Comparison of ENCODE assay signal across 8 mouse cellular contexts in genomic region chr4:132515369-132516155, GRCm38 (mm10). TPM values are rescaled to one million over a fixed set of nuclear protein-coding genes. Genes with fewer than 3 reads are reported as not detected.
A peak's percentile ranks its signal among the peaks of the same experiment; 100 is the strongest.
DNase-seq lines count a peak whose midpoint lies in the region; ATAC-seq lines count a peak whose summit lies in the region.

No protein-coding gene starts in this region.

- H3K27ac ChIP-seq in forebrain, embryonic 10.5 days: peak overlapping the region; percentile 69
- H3K27ac ChIP-seq in heart, embryonic 16.5 days (ENCODE audit: low read length): peak overlapping the region; percentile 91
- peak overlapping the region; percentile 92 for H3K27ac ChIP-seq in liver, embryonic 15.5 days (replicated peaks)
- H3K27ac ChIP-seq in neural tube, embryonic 12.5 days: no peak overlapping the region

- peak overlapping the region; percentile 93 for H3K4me2 ChIP-seq in heart, embryonic 16.5 days (ENCODE audit: low read depth, low read length)
- H3K4me2 ChIP-seq in liver, embryonic 15.5 days: peak overlapping the region; percentile 89
- peak overlapping the region; percentile 92 for H3K4me2 ChIP-seq in neural tube, embryonic 12.5 days (replicated peaks)

- peak; percentile 94 for ATAC-seq in heart, embryonic 16.5 days (replicated peaks; ENCODE audit: extremely low read depth, insufficient read depth, low FRiP score)
- ATAC-seq in liver, embryonic 15.5 days (ENCODE audit: insufficient read depth): peak; percentile 88
- ATAC-seq in neural tube, embryonic 12.5 days (ENCODE audit: low FRiP score, low read depth): peak; percentile 94

- peaks cover 25% of the 10 kb centered on the region for H3K4me1 ChIP-seq in forebrain, embryonic 10.5 days
- H3K4me1 ChIP-seq in heart, embryonic 16.5 days (ENCODE audit: control insufficient read depth, insufficient read depth, low read length): peaks cover 14% of the 10 kb centered on the region
- peaks cover 51% of the 10 kb centered on the region for H3K4me1 ChIP-seq in liver, embryonic 15.5 days (replicated peaks)
- peaks cover 5% of the 10 kb centered on the region for H3K4me1 ChIP-seq in neural tube, embryonic 12.5 days

- WGBS in forebrain, embryonic 10.5 days: 22% methylated on average over 22 of the region's 22 CpGs
- whole genome bisulfite sequencing in heart, embryonic 16.5 days: 19% methylated on average over 22 of the region's 22 CpGs
- WGBS in liver, embryonic 15.5 days (ENCODE audit: insufficient replicate concordance): 18% methylated on average over 22 of the region's 22 CpGs
- WGBS in neural tube, embryonic 12.5 days: 22% methylated on average over 22 of the region's 22 CpGs

- no peaks in the 10 kb centered on the region for H3K36me3 ChIP-seq in forebrain, embryonic 10.5 days (replicated peaks)
- H3K36me3 ChIP-seq in heart, embryonic 16.5 days (ENCODE audit: control insufficient read depth, insufficient read depth): no peaks in the 10 kb centered on the region
- no peaks in the 10 kb centered on the region for H3K36me3 ChIP-seq in liver, embryonic 15.5 days (replicated peaks)
- H3K36me3 ChIP-seq in neural tube, embryonic 12.5 days: no peaks in the 10 kb centered on the region

- peaks cover 8% of the 10 kb centered on the region; the same call in 1 of the 2 replicates for H3K27me3 ChIP-seq in forebrain, embryonic 10.5 days (ENCODE audit: poor library complexity, severe bottlenecking)
- H3K27me3 ChIP-seq in heart, embryonic 16.5 days (ENCODE audit: control insufficient read depth, insufficient read depth, low read length): no peaks in the 10 kb centered on the region
- no peaks in the 10 kb centered on the region for H3K27me3 ChIP-seq in liver, embryonic 15.5 days
- H3K27me3 ChIP-seq in neural tube, embryonic 12.5 days (replicated peaks): no peaks in the 10 kb centered on the region

- H3K9me3 ChIP-seq in forebrain, embryonic 10.5 days: no peaks in the 10 kb centered on the region
- no peaks in the 10 kb centered on the region for H3K9me3 ChIP-seq in heart, embryonic 16.5 days (replicated peaks; ENCODE audit: control insufficient read depth, low read length)
- no peaks in the 10 kb centered on the region for H3K9me3 ChIP-seq in liver, embryonic 15.5 days (replicated peaks)
- H3K9me3 ChIP-seq in neural tube, embryonic 12.5 days: no peaks in the 10 kb centered on the region

- H3K4me3 ChIP-seq in forebrain, embryonic 10.5 days: peak overlapping the region; percentile 55
- peak overlapping the region; percentile 69 for H3K4me3 ChIP-seq in heart, embryonic 16.5 days (ENCODE audit: low read length)
- H3K4me3 ChIP-seq in liver, embryonic 15.5 days (replicated peaks): peak overlapping the region; percentile 63
- peak overlapping the region; percentile 39 for H3K4me3 ChIP-seq in neural tube, embryonic 12.5 days

- peak; percentile 83 to 87 for DNase-seq in CD8-positive naive resting alpha-beta T cell, adult 2 months (ENCODE audit: low read depth in 2 of 2, low spot score in 2 of 2)
- peak; percentile 91 for DNase-seq in c-Kit-positive CD71-negative TER-119-negative erythroid progenitor cells, embryonic 14.5 days (ENCODE audit: low read depth)
- DNase-seq in forebrain, embryonic 10.5 days (ENCODE audit: extremely low spot score, low spot score): peak; percentile 89
- DNase-seq in kidney, postnatal 36 days: peak; percentile 94 to 99
- DNase-seq in telencephalon, adult 2 months (ENCODE audit: low read depth, low spot score): peak; percentile 98

- H3K9ac ChIP-seq in heart, embryonic 16.5 days (ENCODE audit: low read length): peak overlapping the region; percentile 75
- peak overlapping the region; percentile 64 for H3K9ac ChIP-seq in liver, embryonic 15.5 days
- no peak overlapping the region for H3K9ac ChIP-seq in neural tube, embryonic 12.5 days

RNA-seq across cellular contexts. Expression of gene Sesn2, which starts 5.3 kb away (rescaled TPM):
- 12.0 and 13.5 TPM in 2 replicates for polyA plus RNA-seq in forebrain, embryonic 10.5 days (2016; fragmentation: Nextera tagmentation; extraction: Ambion mirVana)
- polyA plus RNA-seq in heart, embryonic 16.5 days (2015; fragmentation: Nextera tagmentation; extraction: Ambion mirVana): 5.9 and 7.2 TPM in 2 replicates
- 7.4 and 7.8 TPM in 2 replicates for polyA plus RNA-seq in liver, embryonic 15.5 days (2015; fragmentation: Nextera tagmentation; extraction: Ambion mirVana)
- 10.2 and 10.3 TPM in 2 replicates for polyA plus RNA-seq in neural tube, embryonic 12.5 days (2016; fragmentation: Nextera tagmentation; extraction: Ambion mirVana)

RNA-seq across cellular contexts. Expression of gene Atpif1, which starts 17.9 kb away (rescaled TPM):
- polyA plus RNA-seq in forebrain, embryonic 10.5 days (2016; fragmentation: Nextera tagmentation; extraction: Ambion mirVana): 896 and 909 TPM in 2 replicates
- polyA plus RNA-seq in heart, embryonic 16.5 days (2015; fragmentation: Nextera tagmentation; extraction: Ambion mirVana): 1,312 and 1,561 TPM in 2 replicates
- 991 and 1,178 TPM in 2 replicates for polyA plus RNA-seq in liver, embryonic 15.5 days (2015; fragmentation: Nextera tagmentation; extraction: Ambion mirVana)
- polyA plus RNA-seq in neural tube, embryonic 12.5 days (2016; fragmentation: Nextera tagmentation; extraction: Ambion mirVana): 1,288 and 1,313 TPM in 2 replicates

RNA-seq across cellular contexts. Expression of gene Dnajc8, which starts 19.8 kb away (rescaled TPM):
- 211 and 220 TPM in 2 replicates for polyA plus RNA-seq in forebrain, embryonic 10.5 days (2016; fragmentation: Nextera tagmentation; extraction: Ambion mirVana)
- polyA plus RNA-seq in heart, embryonic 16.5 days (2015; fragmentation: Nextera tagmentation; extraction: Ambion mirVana): 98.5 and 117 TPM in 2 replicates
- polyA plus RNA-seq in liver, embryonic 15.5 days (2015; fragmentation: Nextera tagmentation; extraction: Ambion mirVana): 68.8 and 84.7 TPM in 2 replicates
- 167 and 191 TPM in 2 replicates for polyA plus RNA-seq in neural tube, embryonic 12.5 days (2016; fragmentation: Nextera tagmentation; extraction: Ambion mirVana)

RNA-seq across cellular contexts. Expression of gene Ptafr, which starts 48.3 kb away (rescaled TPM):
- 0.28 and 0.32 TPM in 2 replicates for polyA plus RNA-seq in forebrain, embryonic 10.5 days (2016; fragmentation: Nextera tagmentation; extraction: Ambion mirVana)
- polyA plus RNA-seq in heart, embryonic 16.5 days (2015; fragmentation: Nextera tagmentation; extraction: Ambion mirVana): 0.60 and 0.68 TPM in 2 replicates
- 1.1 and 1.2 TPM in 2 replicates for polyA plus RNA-seq in liver, embryonic 15.5 days (2015; fragmentation: Nextera tagmentation; extraction: Ambion mirVana)
- polyA plus RNA-seq in neural tube, embryonic 12.5 days (2016; fragmentation: Nextera tagmentation; extraction: Ambion mirVana): 0.64 and 0.66 TPM in 2 replicates

RNA-seq across cellular contexts. Expression of gene Med18, which starts 51.8 kb away (rescaled TPM):
- 39.8 and 41.8 TPM in 2 replicates for polyA plus RNA-seq in forebrain, embryonic 10.5 days (2016; fragmentation: Nextera tagmentation; extraction: Ambion mirVana)
- polyA plus RNA-seq in heart, embryonic 16.5 days (2015; fragmentation: Nextera tagmentation; extraction: Ambion mirVana): 14.5 and 15.9 TPM in 2 replicates
- polyA plus RNA-seq in liver, embryonic 15.5 days (2015; fragmentation: Nextera tagmentation; extraction: Ambion mirVana): 10.7 and 11.2 TPM in 2 replicates
- 18.8 and 24.2 TPM in 2 replicates for polyA plus RNA-seq in neural tube, embryonic 12.5 days (2016; fragmentation: Nextera tagmentation; extraction: Ambion mirVana)
